Mouse (Mus musculus): ENCODE results near the gene Urgcp. TPM values are rescaled to one million over a fixed set of nuclear protein-coding genes. Genes with fewer than 3 reads are reported as not detected.

Urgcp gene
- total RNA-seq, 2 experiments from 2014 or later, result 6.8 to 7.8 TPM

Other genes starting within 250 kb of the Urgcp start
- gene Xbp1, start 241.7 kb downstream of the Urgcp start, total RNA-seq (2014; fragmentation: Nextera tagmentation), result 32.9 and 35.4 TPM in 2 replicates
- 32.5 and 52.3 TPM in 2 replicates for gene Xbp1, start 241.7 kb downstream of the Urgcp start, total RNA-seq (2017)
- gene Ccdc117, start 220.2 kb downstream of the Urgcp start, total RNA-seq (2014; fragmentation: Nextera tagmentation), result 16.7 and 23.1 TPM in 2 replicates
- gene Ccdc117, start 220.2 kb downstream of the Urgcp start, total RNA-seq (2017), result 34.6 and 42.4 TPM in 2 replicates
- gene Ankrd36, start 192.7 kb downstream of the Urgcp start, total RNA-seq (2014; fragmentation: Nextera tagmentation), result not detected in 2 replicates
- gene Ankrd36, start 192.7 kb downstream of the Urgcp start, total RNA-seq (2017), result 5.1 TPM in 1 of 2 replicates, not detected in the other
- 128 and 195 TPM in 2 replicates for gene Mrps24, start 46.7 kb downstream of the Urgcp start, total RNA-seq (2014; fragmentation: Nextera tagmentation)
- 72.1 and 95.9 TPM in 2 replicates for gene Mrps24, start 46.7 kb downstream of the Urgcp start, total RNA-seq (2017)
- gene Dbnl, start 26.1 kb upstream of the Urgcp start, total RNA-seq (2014; fragmentation: Nextera tagmentation), result 47.1 and 48.7 TPM in 2 replicates
- gene Dbnl, start 26.1 kb upstream of the Urgcp start, total RNA-seq (2017), result 58.7 and 68.5 TPM in 2 replicates
- gene Pgam2, start 41.4 kb upstream of the Urgcp start, total RNA-seq (2014; fragmentation: Nextera tagmentation), result 0.24 TPM in 1 of 2 replicates, not detected in the other
- gene Pgam2, start 41.4 kb upstream of the Urgcp start, total RNA-seq (2017), result not detected in 2 replicates
- gene Polm, start 75.6 kb upstream of the Urgcp start, total RNA-seq (2014; fragmentation: Nextera tagmentation), result 8.8 and 15.2 TPM in 2 replicates
- 3.6 and 3.9 TPM in 2 replicates for gene Polm, start 75.6 kb upstream of the Urgcp start, total RNA-seq (2017)
- gene Aebp1, start 99.6 kb upstream of the Urgcp start, total RNA-seq (2014; fragmentation: Nextera tagmentation), result not detected in 2 replicates
- gene Aebp1, start 99.6 kb upstream of the Urgcp start, total RNA-seq (2017), result not detected in 2 replicates
- 115 and 138 TPM in 2 replicates for gene Pold2, start 115.9 kb upstream of the Urgcp start, total RNA-seq (2014; fragmentation: Nextera tagmentation)
- 55.7 and 85.8 TPM in 2 replicates for gene Pold2, start 115.9 kb upstream of the Urgcp start, total RNA-seq (2017)
- gene Myl7, start 136.4 kb upstream of the Urgcp start, total RNA-seq (2014; fragmentation: Nextera tagmentation), result not detected in 2 replicates
- not detected in 2 replicates for gene Myl7, start 136.4 kb upstream of the Urgcp start, total RNA-seq (2017)
- gene Gck, start 187.7 kb upstream of the Urgcp start, total RNA-seq (2014; fragmentation: Nextera tagmentation), result not detected in 2 replicates
- gene Gck, start 187.7 kb upstream of the Urgcp start, total RNA-seq (2017), result not detected in 2 replicates
- gene Ykt6, start 193.3 kb upstream of the Urgcp start, total RNA-seq (2014; fragmentation: Nextera tagmentation), result 31.2 and 37.7 TPM in 2 replicates
- 42.3 and 43.6 TPM in 2 replicates for gene Ykt6, start 193.3 kb upstream of the Urgcp start, total RNA-seq (2017)

Measured in megakaryocyte-erythroid progenitor cell, adult 5-6 weeks (primary cell).